ENCODE assay signal across 18 mouse cellular contexts in the genomic region with DNA sequence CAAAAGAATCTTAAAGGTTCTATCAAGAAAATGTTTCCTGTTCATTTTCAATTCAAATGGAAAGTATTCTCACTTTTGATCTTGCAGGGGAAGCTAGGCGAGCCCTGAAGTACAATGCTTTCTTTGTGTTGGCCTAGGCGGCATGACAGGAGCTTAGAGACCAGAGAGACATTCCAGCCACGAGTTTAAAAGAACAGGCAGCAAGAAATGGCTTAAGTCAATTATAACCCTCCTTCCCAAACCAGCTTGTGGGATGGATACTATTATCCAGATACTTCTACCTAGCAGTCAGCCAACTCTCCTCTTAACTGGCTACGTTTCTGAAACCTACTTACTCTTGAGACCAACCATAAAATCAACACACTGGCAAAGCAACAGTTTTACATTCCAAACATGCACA.
A peak's percentile ranks its signal among the peaks of the same experiment; 100 is the strongest.
DNase-seq lines count a peak whose midpoint lies in the region; ATAC-seq and TF ChIP-seq lines count a peak whose summit lies in the region.
"Had no signal": no experiment of that assay in that cellular context is flagged by ENCODE, and none has a peak within 500 bp of the region (broad histone marks: within the 10 kb centered on the region; RNA-seq: fewer than 3 reads in every experiment).

No protein-coding gene starts in this region.

- no peak for TF ChIP-seq POLR2A in brain, embryonic 14.5 days (IDR thresholded peaks at IDR 0.05; ENCODE audit: borderline replicate concordance, extremely low read depth, insufficient read depth, insufficient read length, poor library complexity, severe bottlenecking)

- no peaks in the 10 kb centered on the region for H3K4me1 ChIP-seq in heart, embryonic 13.5 days
- H3K4me1 ChIP-seq in embryonic facial prominence, embryonic 14.5 days (ENCODE audit: control insufficient read depth, insufficient read depth, low read length), result peaks cover 14% of the 10 kb centered on the region; the same call in 1 of the 2 replicates
- no peaks in the 10 kb centered on the region for H3K4me1 ChIP-seq in forebrain, postnatal 0 days (ENCODE audit: insufficient read depth)
- H3K4me1 ChIP-seq: forebrain, embryonic 15.5 days; hindbrain, embryonic 13.5 days; liver, embryonic 12.5 days had no signal

- no peaks in the 10 kb centered on the region for H3K36me3 ChIP-seq in heart, embryonic 13.5 days
- H3K36me3 ChIP-seq in embryonic facial prominence, embryonic 14.5 days (ENCODE audit: control insufficient read depth, insufficient read depth, low read length), result no peaks in the 10 kb centered on the region
- H3K36me3 ChIP-seq in forebrain, postnatal 0 days (ENCODE audit: insufficient read depth), result no peaks in the 10 kb centered on the region
- H3K36me3 ChIP-seq: forebrain, embryonic 15.5 days; G1E; hindbrain, embryonic 13.5 days; liver, embryonic 12.5 days had no signal

- no peak overlapping the region for H3K9ac ChIP-seq in heart, embryonic 13.5 days
- H3K9ac ChIP-seq in embryonic facial prominence, embryonic 14.5 days (ENCODE audit: low read depth, low read length), result no peak overlapping the region
- no peak overlapping the region for H3K9ac ChIP-seq in forebrain, postnatal 0 days
- H3K9ac ChIP-seq: forebrain, embryonic 15.5 days; hindbrain, embryonic 13.5 days; liver, embryonic 12.5 days had no signal

- 0 out of 2 replicates have a peak overlapping the region, but pooled peaks have one; percentile 2 for H3K27ac ChIP-seq in heart, embryonic 13.5 days (replicated peaks)
- H3K27ac ChIP-seq in embryonic facial prominence, embryonic 14.5 days (replicated peaks; ENCODE audit: low read depth, low read length), result no peak overlapping the region
- no peak overlapping the region for H3K27ac ChIP-seq in forebrain, postnatal 0 days (ENCODE audit: low read depth, low read length)
- H3K27ac ChIP-seq: forebrain, embryonic 15.5 days; hindbrain, embryonic 13.5 days; liver, embryonic 12.5 days had no signal

- DNase-seq in heart, adult 8-10 months (ENCODE audit: low spot score), result no peak
- DNase-seq in ES-CJ7 (ENCODE audit: low read depth, low spot score), result peak; percentile 17
- peak; percentile 64 for DNase-seq in brain, embryonic 14.5 days (ENCODE audit: low read depth)
- peak; percentile 79 for DNase-seq in embryonic facial prominence, embryonic 14.5 days (ENCODE audit: low spot score)
- DNase-seq in right cerebral cortex, postnatal 14 days, result no peak
- DNase-seq in forebrain, postnatal 0 days, result no peak
- no peak for DNase-seq in kidney, postnatal 36 days
- DNase-seq: B cell, adult 2 months; cerebellum, adult 11 months; gastrocnemius, postnatal 10 days; kidney, adult 2 months; right cerebral cortex, adult 18-20 months had no signal

- H3K4me2 ChIP-seq in heart, embryonic 13.5 days, result no peak overlapping the region
- no peak overlapping the region for H3K4me2 ChIP-seq in embryonic facial prominence, embryonic 14.5 days (ENCODE audit: low read depth, low read length)
- H3K4me2 ChIP-seq in forebrain, postnatal 0 days (ENCODE audit: low read depth), result no peak overlapping the region
- H3K4me2 ChIP-seq: forebrain, embryonic 15.5 days; hindbrain, embryonic 13.5 days; liver, embryonic 12.5 days had no signal

- H3K9me3 ChIP-seq in heart, embryonic 13.5 days, result no peaks in the 10 kb centered on the region
- no peaks in the 10 kb centered on the region for H3K9me3 ChIP-seq in embryonic facial prominence, embryonic 14.5 days (ENCODE audit: control insufficient read depth, low read length)
- H3K9me3 ChIP-seq in forebrain, postnatal 0 days (ENCODE audit: low read length), result no peaks in the 10 kb centered on the region
- H3K9me3 ChIP-seq: forebrain, embryonic 15.5 days; G1E; hindbrain, embryonic 13.5 days; liver, embryonic 12.5 days had no signal

- no peak for TF ChIP-seq CTCF in brain, embryonic 14.5 days (IDR thresholded peaks at IDR 0.05; ENCODE audit: borderline replicate concordance, extremely low read depth, insufficient read depth, insufficient read length)
- TF ChIP-seq CTCF in forebrain, postnatal 0 days (IDR thresholded peaks at IDR 0.05; ENCODE audit: low read depth), result no peak

- H3K27me3 ChIP-seq in heart, embryonic 13.5 days (replicated peaks), result no peaks in the 10 kb centered on the region
- no peaks in the 10 kb centered on the region for H3K27me3 ChIP-seq in embryonic facial prominence, embryonic 14.5 days (replicated peaks; ENCODE audit: control insufficient read depth, insufficient read depth, low read length)
- no peaks in the 10 kb centered on the region for H3K27me3 ChIP-seq in forebrain, postnatal 0 days (ENCODE audit: insufficient read depth, low read length)
- H3K27me3 ChIP-seq: forebrain, embryonic 15.5 days; hindbrain, embryonic 13.5 days; liver, embryonic 12.5 days had no signal

- no peak for ATAC-seq in heart, embryonic 13.5 days (ENCODE audit: extremely low read depth, insufficient number of reproducible peaks, low FRiP score, low TSS enrichment)
- ATAC-seq in embryonic facial prominence, embryonic 14.5 days (ENCODE audit: low read depth), result peak; percentile 84
- ATAC-seq in forebrain, postnatal 0 days, result no peak
- ATAC-seq: forebrain, embryonic 15.5 days; liver, embryonic 12.5 days; lung, postnatal 0 days had no signal

- WGBS in heart, embryonic 13.5 days, result 32% methylated on average over 4 of the region's 4 CpGs
- WGBS in embryonic facial prominence, embryonic 14.5 days, result 12% methylated on average over 4 of the region's 4 CpGs
- whole genome bisulfite sequencing in forebrain, postnatal 0 days, result 8% methylated on average over 4 of the region's 4 CpGs

- H3K4me3 ChIP-seq in heart, embryonic 13.5 days, result no peak overlapping the region
- H3K4me3 ChIP-seq in embryonic facial prominence, embryonic 14.5 days (ENCODE audit: low read depth, low read length), result no peak overlapping the region
- no peak overlapping the region for H3K4me3 ChIP-seq in forebrain, postnatal 0 days (ENCODE audit: low read depth, low read length)
- H3K4me3 ChIP-seq: forebrain, embryonic 15.5 days; hindbrain, embryonic 13.5 days; liver, embryonic 12.5 days had no signal

Comparison
In these comparisons a context has a peak if more than half of its experiments do, and no peak if none do; other contexts are left out.
1. DNase-seq: peak in ES-CJ7 (single experiment), brain, embryonic 14.5 days (single experiment) and embryonic facial prominence, embryonic 14.5 days (single experiment); none in heart, adult 8-10 months (single experiment), right cerebral cortex, postnatal 14 days (single experiment), forebrain, postnatal 0 days (single experiment) and kidney, postnatal 36 days (0 of 2).